Mouse (Mus musculus): Measurements from ENCODE around the gene Abtb2.

GRCm38 (mm10) chr2:103718594-103719291, 152.6 kb downstream of the Abtb2 start:
- TF ChIP-seq CTCF (IDR thresholded peaks at IDR 0.05; ENCODE audit: low read depth): peak; percentile 96
- no peak for TF ChIP-seq EP300 (IDR thresholded peaks at IDR 0.05; ENCODE audit: low read depth)
